Mouse (Mus musculus) gastrocnemius, postnatal 25 days (tissue): Measurements from ENCODE around the gene Nr2e3. TPM values are rescaled to one million over a fixed set of nuclear protein-coding genes. Genes with fewer than 3 reads are reported as not detected.
"Not testable (repeated sequence)": the region's sequence is repeated elsewhere in the genome, so short reads cannot be mapped to it uniquely, and the experiment has no call there.

Experiments
- DNase-seq: peaks from one replicate; pipeline ENCODE4 v3.0.0; 2022
- total RNA-seq, 2 experiments: library from RNA; stranded (reverse); gene quantifications; 1 replicate in 1 of 2; 2 replicates in 1 of 2; pipeline ENCODE4 v1.2.3; 2021

Nr2e3 gene
- total RNA-seq, 2 experiments from 2014 or later: not detected

GRCm38 (mm10) chr9:59949981-59950380 lies 10.5 kb downstream of the Nr2e3 start:
- no peak for DNase-seq

- DNase-seq: no peak
Observed at GRCm38 (mm10) chr9:59949511-59949910, 10.9 kb downstream of the Nr2e3 start.

- DNase-seq: no peak
Observed at GRCm38 (mm10) chr9:59948691-59949250, 11.7 kb downstream of the Nr2e3 start.

DNA sequence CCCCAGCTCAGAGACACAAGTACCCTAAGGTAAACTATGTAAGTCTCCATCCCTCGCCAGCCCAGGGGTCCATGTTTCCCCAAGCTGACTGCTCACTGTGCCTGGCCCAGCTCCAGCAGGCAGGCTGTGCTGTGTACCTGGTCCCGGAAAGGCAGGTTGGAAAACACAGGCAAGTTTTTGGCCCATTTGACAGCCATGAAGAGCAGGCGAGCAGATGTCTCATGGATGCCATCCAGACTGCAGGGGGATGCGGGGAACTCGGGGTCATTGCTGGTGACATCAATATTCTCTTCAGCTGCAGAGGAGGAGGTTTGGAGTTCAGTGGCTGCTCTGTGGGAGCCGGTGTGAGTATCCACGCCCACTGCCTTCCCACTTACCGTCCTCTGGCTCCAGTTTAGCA lies 12.2 kb downstream of the Nr2e3 start:
- no peak for DNase-seq

DNA sequence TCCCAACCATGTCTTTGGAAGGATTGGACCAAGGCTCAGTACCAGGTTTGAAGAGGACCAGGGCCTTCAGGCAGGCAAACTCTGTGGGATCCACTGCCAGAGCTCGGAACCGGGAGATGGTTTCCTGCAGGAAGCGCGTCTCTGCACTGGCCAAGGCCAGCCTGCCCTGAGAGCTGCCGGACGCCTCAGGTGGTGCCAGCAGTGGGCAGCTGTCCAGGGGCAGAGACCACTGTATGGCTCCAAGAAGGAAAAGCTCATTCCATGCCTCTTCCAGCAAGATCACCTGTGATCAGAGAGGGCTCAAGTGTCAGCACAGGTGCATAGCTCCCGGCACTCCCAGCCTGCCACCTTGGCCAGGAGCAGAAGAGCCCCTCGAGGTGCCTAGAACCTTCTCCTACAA lies 13.2 kb downstream of the Nr2e3 start:
- DNase-seq: no peak

DNA sequence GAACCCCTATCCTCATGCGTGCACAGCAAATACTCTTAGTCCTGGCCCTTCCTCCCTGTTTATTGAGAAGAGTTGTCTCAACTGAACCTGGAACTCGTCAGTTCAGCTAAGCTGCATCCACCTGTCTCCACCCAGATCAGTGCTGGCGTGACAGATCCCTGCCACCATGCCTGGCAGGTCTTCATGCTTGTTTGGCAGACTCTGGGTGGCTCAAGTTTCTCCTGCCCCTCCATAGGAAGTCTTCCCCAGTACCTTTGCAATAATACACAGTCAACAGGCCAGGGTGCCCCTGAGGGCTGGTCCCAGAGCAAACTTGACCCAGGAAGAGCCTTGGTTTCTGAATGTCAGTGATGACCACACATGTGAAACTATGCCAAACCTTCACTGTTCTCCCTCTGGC lies 15.2 kb downstream of the Nr2e3 start:
- DNase-seq: no peak

GRCm38 (mm10) chr9:59943826-59944225 lies 16.6 kb downstream of the Nr2e3 start:
- DNase-seq: no peak

DNA sequence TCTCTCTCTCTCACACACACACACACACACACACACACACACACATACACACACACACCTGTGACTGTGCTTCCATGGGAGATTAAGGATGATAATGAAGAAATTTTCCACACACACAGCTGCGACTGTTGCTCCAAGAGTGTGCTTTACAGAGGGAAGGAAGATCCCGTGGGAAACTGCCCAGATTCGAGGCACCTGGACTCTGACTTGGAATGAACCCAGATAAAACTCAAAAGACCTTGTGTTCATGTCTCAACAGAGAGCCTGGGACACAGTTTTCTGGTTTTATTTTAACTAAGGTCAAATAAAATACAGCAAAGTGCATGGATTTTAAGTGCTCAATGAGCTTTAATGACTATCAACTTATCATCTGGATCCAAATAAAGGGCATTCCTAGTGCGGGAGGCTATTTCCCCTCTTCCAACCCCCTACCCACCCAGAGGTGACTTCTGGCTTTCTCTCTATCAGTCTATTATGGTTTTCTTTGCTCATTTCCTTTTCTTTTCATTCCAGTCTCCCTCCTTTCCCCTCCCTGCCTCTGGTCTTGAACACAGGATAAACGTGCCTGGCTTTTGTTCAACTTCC lies 17.9 kb downstream of the Nr2e3 start:
- DNase-seq: no peak

DNA sequence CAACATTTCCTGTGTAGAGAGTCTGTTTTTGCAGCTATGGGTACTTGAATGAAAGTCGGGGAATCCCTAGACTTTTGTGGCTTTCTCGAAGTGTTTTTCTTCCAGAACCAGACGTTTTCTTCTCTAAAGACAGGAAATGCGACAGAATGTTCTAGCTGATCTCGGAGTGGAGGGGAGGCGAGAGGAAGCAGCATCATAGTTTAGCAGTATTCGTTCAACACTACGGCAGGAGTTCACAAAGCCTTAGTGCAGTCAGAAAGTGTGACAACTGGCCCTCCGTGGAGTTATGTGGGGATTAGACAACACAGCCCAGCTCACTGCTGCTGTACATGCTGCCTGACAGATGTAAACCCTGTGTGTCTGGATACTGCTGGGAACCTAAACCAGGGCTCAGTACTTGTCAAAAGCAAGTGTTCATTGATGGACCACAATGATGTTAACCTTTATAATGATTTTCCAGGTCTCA lies 18.5 kb downstream of the Nr2e3 start:
- DNase-seq: no peak

DNA sequence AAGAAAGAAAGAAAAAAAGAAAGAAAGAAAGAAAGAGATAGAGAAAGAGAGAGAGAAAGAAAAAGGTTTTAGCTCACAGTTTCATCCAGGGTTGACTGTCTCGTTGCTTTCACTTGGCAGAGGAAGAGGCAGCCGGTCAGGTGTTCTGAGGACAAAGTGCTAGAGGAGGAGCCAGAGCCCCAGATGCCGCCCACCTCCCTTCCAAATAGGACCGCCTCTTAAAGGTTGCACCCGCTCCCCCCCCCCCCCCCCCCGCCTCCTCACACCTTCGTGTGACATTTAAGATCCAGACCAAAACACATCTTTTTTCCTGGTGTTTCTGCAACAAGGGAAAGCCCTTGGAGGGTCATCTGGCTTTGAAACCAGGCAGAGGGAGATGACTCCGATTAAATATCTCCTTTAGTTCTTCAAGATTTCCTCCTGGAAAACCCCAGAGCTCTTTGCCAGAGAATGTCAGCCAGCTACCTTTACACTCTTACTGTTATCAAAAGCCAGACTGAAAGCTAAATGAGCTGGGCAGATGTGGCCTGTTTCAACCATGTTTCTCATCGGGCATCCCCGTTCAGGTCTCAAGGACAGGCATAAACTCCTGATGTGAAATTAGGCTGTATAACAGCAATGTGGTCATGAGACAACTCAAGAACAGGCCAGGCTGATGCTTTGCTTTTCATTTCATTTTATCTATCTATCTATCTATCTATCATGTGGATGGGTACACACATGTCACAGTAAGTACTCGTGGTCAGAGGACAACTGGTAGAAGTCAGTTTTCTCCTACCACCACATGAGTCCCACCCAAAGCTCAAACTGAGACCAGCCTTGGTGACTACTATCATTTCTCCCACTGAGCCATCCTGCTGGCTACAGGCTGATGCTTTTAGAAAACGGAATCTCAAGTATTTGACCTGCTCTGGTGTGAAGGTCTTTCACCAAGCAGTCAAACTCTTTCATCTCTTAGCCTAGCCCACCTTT lies 19.3 kb downstream of the Nr2e3 start:
- no peak for DNase-seq

DNA sequence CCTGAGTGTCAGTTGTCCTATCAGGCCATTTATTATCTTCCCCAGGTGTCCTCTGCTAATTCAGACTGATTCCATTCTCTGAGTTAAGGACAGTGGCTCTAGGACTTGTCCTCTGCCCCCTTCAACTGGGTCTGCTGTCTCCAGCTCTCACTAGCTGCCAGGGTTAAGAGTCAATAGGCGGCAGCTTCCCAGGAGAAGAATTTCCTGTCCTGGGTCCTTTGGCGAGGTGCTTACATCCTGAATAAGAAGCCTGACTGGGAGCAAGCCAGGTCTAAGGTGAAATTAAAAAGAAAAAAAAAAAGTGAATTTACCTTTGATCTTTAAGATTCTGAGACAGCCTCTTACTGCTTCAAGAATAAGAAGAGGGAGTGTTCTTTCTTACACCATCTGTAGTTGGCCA lies 20.8 kb downstream of the Nr2e3 start:
- DNase-seq: no peak

- no peak for DNase-seq
Observed at GRCm38 (mm10) chr9:59938529-59938928, 21.9 kb downstream of the Nr2e3 start.

DNA sequence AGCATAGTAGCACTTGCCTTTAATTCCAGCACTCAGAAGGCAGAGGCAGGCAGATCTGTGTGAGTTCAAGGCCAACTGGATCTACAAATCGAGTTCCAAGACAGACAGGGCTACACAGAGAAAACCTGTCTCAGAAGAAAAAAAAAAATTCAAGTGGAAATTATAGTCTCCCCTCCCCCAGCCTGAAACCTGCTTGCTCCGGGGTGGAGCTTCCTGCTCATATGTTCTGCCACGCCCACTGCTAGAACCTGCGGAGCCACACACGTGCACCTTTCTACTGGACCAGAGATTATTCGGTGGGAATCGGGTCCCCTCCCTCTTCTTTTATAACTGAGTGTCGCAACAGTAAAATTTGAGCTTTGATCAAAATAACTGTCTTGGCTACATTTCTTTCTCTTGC lies 24.6 kb downstream of the Nr2e3 start:
- DNase-seq: not testable (repeated sequence)

DNA sequence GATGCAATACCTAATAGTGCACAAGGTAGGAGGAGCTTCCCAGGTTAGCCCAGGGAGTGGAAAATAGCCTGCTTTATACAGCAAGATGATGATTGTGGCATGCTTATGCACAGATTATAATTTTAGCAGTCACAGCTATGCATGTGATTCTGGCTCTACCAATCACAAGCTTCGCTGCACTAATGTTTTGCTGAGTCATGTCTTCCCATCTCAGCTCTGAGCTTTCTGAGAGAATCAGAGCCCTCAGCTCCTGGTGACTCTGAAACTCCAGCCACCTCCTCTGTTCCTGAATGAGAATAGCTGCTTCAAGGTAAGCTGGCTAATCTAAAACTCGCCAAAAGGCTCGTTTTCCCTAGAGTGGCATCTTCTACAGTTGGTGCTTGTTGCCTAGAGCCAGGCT lies 30.2 kb downstream of the Nr2e3 start:
- DNase-seq: no peak

GRCm38 (mm10) chr9:59914761-59915160 lies 45.7 kb downstream of the Nr2e3 start:
- DNase-seq: no peak

DNA sequence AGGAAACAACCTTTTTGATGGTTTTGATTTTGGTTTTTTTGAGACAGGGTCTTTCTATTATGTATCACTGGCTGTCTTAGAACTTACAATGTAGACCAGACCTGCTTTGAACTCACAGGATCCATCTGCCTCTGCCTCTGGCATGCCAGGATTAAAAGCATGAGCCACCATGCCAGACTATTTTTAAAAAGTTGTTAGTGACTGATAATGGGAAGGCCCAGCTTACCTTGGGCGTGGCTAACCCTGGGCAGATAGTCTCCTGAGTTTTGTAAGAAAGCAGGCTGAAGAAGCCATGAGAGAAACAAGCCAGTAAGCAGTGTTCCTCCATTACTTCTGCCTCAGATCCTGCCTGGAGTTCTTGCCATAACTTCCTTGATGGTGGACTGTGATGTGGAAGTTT lies 57.1 kb downstream of the Nr2e3 start:
- DNase-seq: no peak

Other genes with a start within 250 kb of the Nr2e3 start
- gene Senp8, start 209.9 kb downstream of the Nr2e3 start, total RNA-seq: 1 to 10 TPM; 8.9 to 9.2 TPM
- 1 to 10 TPM; 7.8 to 9.6 TPM for gene Myo9a, start 209.8 kb downstream of the Nr2e3 start, total RNA-seq